Mouse (Mus musculus) G1E (cell line): Measurements from ENCODE around the gene 0610037L13Rik.

Experiments
- CTCF ChIP-seq: IDR thresholded peaks from 2 replicates; pipeline ENCODE4 v1.5.1; 2012; ENCODE audit warnings: low read depth, low read length, inconsistent platforms, mixed read lengths
- GATA1 ChIP-seq: IDR thresholded peaks from 2 replicates; pipeline ENCODE4 v1.6.1; 2012; ENCODE audit warnings: borderline replicate concordance, low read length, inconsistent platforms, mixed read lengths
- GATA2 ChIP-seq: IDR thresholded peaks from 2 replicates; pipeline ENCODE4 v1.6.1; 2012; ENCODE audit warnings: low read depth, low read length, inconsistent platforms, borderline replicate concordance
- POLR2AphosphoS5 ChIP-seq: IDR thresholded peaks from 2 replicates; pipeline ENCODE4 v1.6.1; 2012; ENCODE audit warnings: low read depth, low read length, inconsistent platforms; ENCODE audit not compliant: insufficient replicate concordance
- TAL1 ChIP-seq: conservative IDR thresholded peaks from 2 replicates; pipeline ENCODE4 v1.6.1; 2012; ENCODE audit warnings: low read depth, low read length, inconsistent platforms, mixed read lengths

DNA sequence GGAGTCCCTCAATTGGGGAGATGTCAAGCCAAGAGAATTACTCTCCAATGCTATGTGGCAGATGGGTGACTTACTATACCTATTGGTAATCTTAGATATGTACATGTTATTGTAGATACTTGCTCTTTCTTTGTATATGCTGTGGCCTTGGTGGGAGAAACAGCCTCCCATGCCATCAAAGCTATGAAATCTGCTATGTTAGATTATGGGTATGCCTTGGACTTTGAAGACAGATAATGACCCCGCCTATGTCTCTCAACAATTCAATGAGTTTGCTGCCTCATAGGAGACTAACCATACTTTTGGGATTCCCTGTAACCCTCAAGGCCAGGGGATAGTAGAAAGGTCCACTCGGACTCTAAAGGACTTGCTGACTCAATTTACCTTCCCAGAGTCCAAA lies 38.7 kb downstream of the 0610037L13Rik start:
- TF ChIP-seq CTCF (no peak), GATA1 (no peak), TAL1 (no peak), GATA2 (no peak), POLR2AphosphoS5 (no peak)
